Mouse (Mus musculus) MEL (cell line): ENCODE data around the gene Tbc1d9. TPM values are rescaled to one million over a fixed set of nuclear protein-coding genes. Genes with fewer than 3 reads are reported as not detected.

ENCODE experiments used
- DNase-seq: peaks from one replicate; pipeline ENCODE4 v3.0.0; 2011; ENCODE audit warnings: low read depth, low spot score
- H3K27ac ChIP-seq: 2 replicates; pipeline ENCODE4 v1.5.1; 2012; ENCODE audit warnings: low read depth, mild to moderate bottlenecking, control low read depth, low read length, moderate library complexity; ENCODE audit not compliant: control insufficient read depth
- H3K27me3 ChIP-seq, 2 experiments: fragments of 150-350 bp in 1 of 2; sonication (generic) in 1 of 2; 2 replicates each; pipeline ENCODE4 v1.6.1; 2012; ENCODE audit warnings: low read length in 2 of 2, mild to moderate bottlenecking in 2 of 2, improper control_type of control experiment in 1 of 2, moderate library complexity in 1 of 2; ENCODE audit not compliant: insufficient read depth in 2 of 2, control insufficient read depth in 1 of 2
- H3K36me3 ChIP-seq, 2 experiments: 2 replicates each; pipeline ENCODE4 v1.6.1; 2012 to 2014; ENCODE audit warnings: low read length in 2 of 2, improper control_type of control experiment in 1 of 2, inconsistent platforms in 1 of 2, mild to moderate bottlenecking in 1 of 2; ENCODE audit not compliant: insufficient read depth in 2 of 2, control insufficient read depth in 1 of 2
- H3K4me1 ChIP-seq, 2 experiments: fragments of 150-350 bp in 1 of 2; sonication (generic) in 1 of 2; 2 replicates each; pipeline ENCODE4 v1.6.1; 2012; ENCODE audit warnings: low read length in 2 of 2, improper control_type of control experiment in 1 of 2, mild to moderate bottlenecking in 1 of 2; ENCODE audit not compliant: insufficient read depth in 2 of 2, control insufficient read depth in 1 of 2
- H3K4me3 ChIP-seq, 2 experiments: fragments of 150-350 bp in 1 of 2; sonication (generic) in 1 of 2; 2 replicates each; pipeline ENCODE4 v1.5.1; 2012; ENCODE audit warnings: low read depth in 2 of 2, low read length in 2 of 2, mild to moderate bottlenecking in 2 of 2, moderate library complexity in 2 of 2, control low read depth in 1 of 2, improper control_type of control experiment in 1 of 2; ENCODE audit not compliant: control insufficient read depth in 1 of 2, insufficient read depth in 1 of 2
- H3K79me2 ChIP-seq: 2 replicates; pipeline ENCODE4 v1.6.1; 2012; ENCODE audit warnings: mild to moderate bottlenecking, low read length, moderate library complexity; ENCODE audit not compliant: control insufficient read depth, poor library complexity, insufficient read depth
- H3K9ac ChIP-seq: 2 replicates; pipeline ENCODE4 v1.6.1; 2012; ENCODE audit warnings: low read depth, mild to moderate bottlenecking, control low read depth, low read length, moderate library complexity; ENCODE audit not compliant: control insufficient read depth, poor library complexity, severe bottlenecking
- H3K9me3 ChIP-seq: fragments of 150-350 bp; sonication (generic); replicated peaks from 2 replicates; pipeline ENCODE4 v1.6.1; 2012; ENCODE audit warnings: mild to moderate bottlenecking, low read length, improper control_type of control experiment, moderate library complexity; ENCODE audit not compliant: insufficient read depth
- BHLHE40 ChIP-seq: IDR thresholded peaks from 2 replicates; pipeline ENCODE4 v1.6.1; 2012; ENCODE audit warnings: low read depth, mild to moderate bottlenecking, inconsistent platforms, low read length, improper control_type of control experiment, borderline replicate concordance
- CHD1 ChIP-seq: IDR thresholded peaks from 2 replicates; pipeline ENCODE4 v1.6.1; 2012; ENCODE audit warnings: low read depth, mild to moderate bottlenecking, inconsistent platforms, low read length, improper control_type of control experiment
- CHD2 ChIP-seq: IDR thresholded peaks from 2 replicates; pipeline ENCODE4 v1.6.1; 2011; ENCODE audit warnings: low read length, improper control_type of control experiment
- E2F4 ChIP-seq: IDR thresholded peaks from 2 replicates; pipeline ENCODE4 v1.6.1; 2011; ENCODE audit warnings: low read depth, low read length, improper control_type of control experiment, borderline replicate concordance
- ELF1 ChIP-seq: IDR thresholded peaks from 2 replicates; pipeline ENCODE4 v1.6.1; 2014; ENCODE audit warnings: low read depth, mild to moderate bottlenecking, inconsistent platforms, low read length, improper control_type of control experiment, moderate library complexity
- EP300 ChIP-seq, 2 experiments: IDR thresholded peaks; 2 replicates each; pipeline ENCODE4 v1.6.1; 2011; ENCODE audit warnings: improper control_type of control experiment in 2 of 2, low read length in 2 of 2, low read depth in 1 of 2, mild to moderate bottlenecking in 1 of 2
- GABPA ChIP-seq: IDR thresholded peaks from 2 replicates; pipeline ENCODE4 v1.6.1; 2012; ENCODE audit warnings: low read depth, mild to moderate bottlenecking, inconsistent platforms, low read length, improper control_type of control experiment, moderate library complexity
- KAT2A ChIP-seq: conservative IDR thresholded peaks from 2 replicates; pipeline ENCODE4 v1.6.1; 2012; ENCODE audit warnings: low read depth, low read length, improper control_type of control experiment, inconsistent platforms
- MAZ ChIP-seq: IDR thresholded peaks from 2 replicates; pipeline ENCODE4 v1.6.1; 2012; ENCODE audit warnings: low read depth, mild to moderate bottlenecking, inconsistent platforms, low read length, improper control_type of control experiment
- MEF2A ChIP-seq: IDR thresholded peaks from 2 replicates; pipeline ENCODE4 v1.6.1; 2014; ENCODE audit warnings: low read depth, mild to moderate bottlenecking, inconsistent platforms, low read length, improper control_type of control experiment; ENCODE audit not compliant: poor library complexity, insufficient replicate concordance, severe bottlenecking; ENCODE audit errors: extremely low read depth
- NELFE ChIP-seq: IDR thresholded peaks from 2 replicates; pipeline ENCODE4 v1.6.1; 2011; ENCODE audit warnings: low read depth, low read length, improper control_type of control experiment
- NRF1 ChIP-seq: IDR thresholded peaks from 2 replicates; pipeline ENCODE4 v1.6.1; 2014; ENCODE audit warnings: low read depth, mild to moderate bottlenecking, inconsistent platforms, low read length, improper control_type of control experiment, moderate library complexity; ENCODE audit not compliant: poor library complexity, insufficient read depth, severe bottlenecking
- POLR2AphosphoS2 ChIP-seq: IDR thresholded peaks from 2 replicates; pipeline ENCODE4 v1.6.1; 2011; ENCODE audit warnings: low read length, improper control_type of control experiment
- SIN3A ChIP-seq: IDR thresholded peaks from 2 replicates; pipeline ENCODE4 v1.6.1; 2012; ENCODE audit warnings: low read length, improper control_type of control experiment, inconsistent platforms
- SMC3 ChIP-seq: IDR thresholded peaks from 2 replicates; pipeline ENCODE4 v1.6.1; 2011; ENCODE audit warnings: low read depth, low read length, improper control_type of control experiment
- TAL1 ChIP-seq: IDR thresholded peaks from 2 replicates; pipeline ENCODE4 v1.6.1; 2012; ENCODE audit warnings: mild to moderate bottlenecking, inconsistent platforms, low read length, moderate library complexity, mixed read lengths
- TBP ChIP-seq: IDR thresholded peaks from 2 replicates; pipeline ENCODE4 v1.8.0; 2011; ENCODE audit warnings: low read depth, low read length, improper control_type of control experiment
- UBTF ChIP-seq: IDR thresholded peaks from 2 replicates; pipeline ENCODE4 v1.6.1; 2012; ENCODE audit warnings: low read depth, mild to moderate bottlenecking, inconsistent platforms, low read length, improper control_type of control experiment, moderate library complexity, borderline replicate concordance; ENCODE audit not compliant: insufficient read depth
- USF2 ChIP-seq, 2 experiments: IDR thresholded peaks; 2 replicates each; pipeline ENCODE4 v1.6.1; 2011 to 2012; ENCODE audit warnings: improper control_type of control experiment in 2 of 2, low read length in 2 of 2, borderline replicate concordance in 1 of 2, inconsistent platforms in 1 of 2, low read depth in 1 of 2, mild to moderate bottlenecking in 1 of 2; ENCODE audit not compliant: insufficient read depth in 1 of 2
- ZC3H11A ChIP-seq: IDR thresholded peaks from 2 replicates; pipeline ENCODE4 v1.6.1; 2012; ENCODE audit warnings: low read depth, mild to moderate bottlenecking, inconsistent platforms, low read length, improper control_type of control experiment
- ZMIZ1 ChIP-seq: IDR thresholded peaks from 2 replicates; pipeline ENCODE4 v1.6.1; 2012; ENCODE audit warnings: low read depth, mild to moderate bottlenecking, inconsistent platforms, low read length, improper control_type of control experiment, moderate library complexity
- polyA plus RNA-seq, 2 experiments: library from polyadenylated mRNA; stranded (reverse) in 1 of 2; unstranded in 1 of 2; fragments of >175 nt in 1 of 2; fragments of >200 nt in 1 of 2; gene quantifications; 2 replicates each; pipeline versions ENCODE4 v1.2.1 to v1.2.4; 2012; ENCODE audit warnings: low replicate concordance in 2 of 2, low read depth in 1 of 2; ENCODE audit not compliant: insufficient read length in 2 of 2, insufficient read depth in 1 of 2, missing spikeins in 1 of 2
- total RNA-seq: library from RNA; depleted of rRNA; stranded (reverse); fragments of 300-350 nt; gene quantifications from 2 replicates; pipeline ENCODE4 v1.2.3, GENCODE M21; 2012

The Tbc1d9 gene
- total and polyA plus RNA-seq, 3 experiments: not detected

GRCm38 (mm10) chr8:83205907-83206306 is 40.8 kb downstream of the Tbc1d9 start:
- no peak overlapping the region for H3K4me3 ChIP-seq
- no peak for TF ChIP-seq EP300 (IDR thresholded peaks at IDR 0.05; ENCODE audit: low read depth in 1 of 2, low read length in 2 of 2)
- no peak for TF ChIP-seq MAZ
- TF ChIP-seq POLR2AphosphoS2: no peak
- no peak for TF ChIP-seq TAL1
- TF ChIP-seq ELF1: no peak
- TF ChIP-seq KAT2A: no peak
- TF ChIP-seq GABPA: no peak
- no peak for TF ChIP-seq SMC3
- no peak for TF ChIP-seq CHD2
- TF ChIP-seq E2F4: no peak
- TF ChIP-seq ZMIZ1: no peak
- no peak for TF ChIP-seq UBTF
- TF ChIP-seq CHD1: no peak
- no peak for TF ChIP-seq ZC3H11A
- TF ChIP-seq, all 39 proteins: peak for 0
- no peaks in the 10 kb centered on the region for H3K79me2 ChIP-seq
- DNase-seq: no peak
- H3K4me1 ChIP-seq: no peaks in the 10 kb centered on the region
- no peak overlapping the region for H3K9ac ChIP-seq
- H3K27me3 ChIP-seq: no peaks in the 10 kb centered on the region
- H3K27ac ChIP-seq: no peak overlapping the region
- no peaks in the 10 kb centered on the region for H3K36me3 ChIP-seq
- H3K9me3 ChIP-seq: no peaks in the 10 kb centered on the region

- Histone ChIP-seq H3K79me2 (no peaks in the 10 kb centered on the region), H3K9me3 (no peaks in the 10 kb centered on the region), H3K27ac (no peak overlapping the region), H3K27me3 (no peaks in the 10 kb centered on the region), H3K36me3 (peaks cover 0 to under 1% of the 10 kb centered on the region in 2 experiments; a peak in 1 of 4 replicates), H3K4me3 (no peak overlapping the region), H3K4me1 (no peaks in the 10 kb centered on the region; a peak in 1 of 4 replicates), H3K9ac (no peak overlapping the region)
- TF ChIP-seq ELF1 (no peak), GABPA (no peak), BHLHE40 (no peak), SIN3A (no peak), USF2 (IDR thresholded peaks at IDR 0.05; ENCODE audit: borderline replicate concordance in 1 of 2, insufficient read depth in 1 of 2, low read depth in 1 of 2, low read length in 2 of 2) (no peak), CHD2 (no peak), MEF2A (no peak), TBP (no peak), NRF1 (no peak), NELFE (no peak)
- no peak for DNase-seq
Measured at GRCm38 (mm10) chr8:83209581-83209980, 44.4 kb downstream of the Tbc1d9 start.
